ENCODE assay signal across 21 mouse cellular contexts in the genomic region with DNA sequence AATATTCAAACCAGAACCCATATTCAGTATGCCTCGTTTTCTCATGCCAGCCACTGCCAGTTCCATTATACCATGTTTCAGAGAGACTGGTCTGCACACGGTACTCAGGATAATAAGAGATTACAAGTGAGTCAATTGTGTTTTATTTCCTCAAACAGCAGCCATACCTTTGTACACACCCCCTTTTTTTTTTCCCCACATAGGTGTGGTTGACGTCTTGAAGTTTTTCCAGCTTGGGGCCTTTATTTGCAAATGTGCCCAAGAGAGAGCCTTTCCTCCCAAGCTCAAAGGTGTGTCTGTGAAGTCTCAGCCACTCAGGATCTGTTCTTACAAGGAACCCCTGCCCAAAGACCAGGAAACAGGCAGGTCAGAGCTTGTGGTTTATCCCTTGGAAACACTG. TPM values are rescaled to one million over a fixed set of nuclear protein-coding genes. Genes with fewer than 3 reads are reported as not detected.
DNase-seq lines count a peak whose midpoint lies in the region; ATAC-seq and TF ChIP-seq lines count a peak whose summit lies in the region.
"Had no signal": no experiment of that assay in that cellular context is flagged by ENCODE, and none has a peak within 500 bp of the region (broad histone marks: within the 10 kb centered on the region; RNA-seq: fewer than 3 reads in every experiment).

No protein-coding gene starts in this region.

- H3K4me3 ChIP-seq in lung, embryonic 16.5 days (ENCODE audit: low read length) = no peak overlapping the region
- no peak overlapping the region for H3K4me3 ChIP-seq in intestine, postnatal 0 days (ENCODE audit: low read depth, low read length)
- no peak overlapping the region for H3K4me3 ChIP-seq in stomach, postnatal 0 days (ENCODE audit: low read depth, low read length)
- no peak overlapping the region for H3K4me3 ChIP-seq in forebrain, embryonic 10.5 days
- H3K4me3 ChIP-seq: embryonic facial prominence, embryonic 13.5 days; gastrocnemius, adult 2 months; heart, embryonic 15.5 days had no signal

- H3K4me1 ChIP-seq in lung, embryonic 16.5 days (replicated peaks; ENCODE audit: control insufficient read depth, insufficient read depth, low read length) = 0 out of 2 replicates have a peak, but pooled peaks cover 2% of the 10 kb centered on the region
- H3K4me1 ChIP-seq in intestine, postnatal 0 days (replicated peaks; ENCODE audit: control insufficient read depth, insufficient read depth, low read length) = no peaks in the 10 kb centered on the region; the same call in 1 of the 2 replicates
- H3K4me1 ChIP-seq in stomach, postnatal 0 days (replicated peaks; ENCODE audit: control insufficient read depth, insufficient read depth) = no peaks in the 10 kb centered on the region
- H3K4me1 ChIP-seq in forebrain, embryonic 10.5 days = 0 out of 2 replicates have a peak, but pooled peaks cover 2% of the 10 kb centered on the region
- H3K4me1 ChIP-seq: heart, embryonic 15.5 days had no signal

- H3K27ac ChIP-seq in lung, embryonic 16.5 days (ENCODE audit: low read length) = peak overlapping the region; percentile 68
- H3K27ac ChIP-seq in intestine, postnatal 0 days (ENCODE audit: low read depth, low read length) = peak overlapping the region; percentile 31
- H3K27ac ChIP-seq in stomach, postnatal 0 days (replicated peaks) = peak overlapping the region; percentile 82
- H3K27ac ChIP-seq in forebrain, embryonic 10.5 days = no peak overlapping the region
- H3K27ac ChIP-seq: embryonic facial prominence, embryonic 13.5 days; gastrocnemius, adult 2 months; heart, embryonic 15.5 days; hindbrain, embryonic 14.5 days had no signal

- no peaks in the 10 kb centered on the region for H3K27me3 ChIP-seq in lung, embryonic 16.5 days (ENCODE audit: control insufficient read depth, insufficient read depth, low read depth, low read length)
- no peaks in the 10 kb centered on the region for H3K27me3 ChIP-seq in intestine, postnatal 0 days (replicated peaks; ENCODE audit: control insufficient read depth, insufficient read depth, low read length)
- no peaks in the 10 kb centered on the region for H3K27me3 ChIP-seq in stomach, postnatal 0 days (ENCODE audit: control insufficient read depth, insufficient read depth, low read length)
- H3K27me3 ChIP-seq in forebrain, embryonic 10.5 days (ENCODE audit: poor library complexity, severe bottlenecking) = no peaks in the 10 kb centered on the region
- H3K27me3 ChIP-seq: embryonic facial prominence, embryonic 13.5 days; heart, embryonic 15.5 days had no signal

- H3K9me3 ChIP-seq in lung, embryonic 16.5 days (ENCODE audit: control insufficient read depth, low read length) = no peaks in the 10 kb centered on the region
- H3K9me3 ChIP-seq in intestine, postnatal 0 days (ENCODE audit: control insufficient read depth) = no peaks in the 10 kb centered on the region
- H3K9me3 ChIP-seq in stomach, postnatal 0 days (ENCODE audit: control insufficient read depth, low read length) = no peaks in the 10 kb centered on the region
- H3K9me3 ChIP-seq in forebrain, embryonic 10.5 days = no peaks in the 10 kb centered on the region
- H3K9me3 ChIP-seq: embryonic facial prominence, embryonic 13.5 days; G1E; heart, embryonic 15.5 days had no signal

- TF ChIP-seq EP300 in stomach, postnatal 0 days (optimal IDR thresholded peaks at IDR 0.05) = peak; percentile 51

- peak; percentile 62; the same call in 1 of the 2 replicates for ATAC-seq in lung, embryonic 16.5 days (ENCODE audit: low read depth)
- ATAC-seq in intestine, postnatal 0 days = peak; percentile 85
- peak; percentile 90 for ATAC-seq in stomach, postnatal 0 days (ENCODE audit: low FRiP score, low TSS enrichment)
- ATAC-seq: forebrain, embryonic 14.5 days had no signal

- no peak for TF ChIP-seq CTCF in intestine, postnatal 0 days (IDR thresholded peaks at IDR 0.05; ENCODE audit: low read depth)
- TF ChIP-seq CTCF in stomach, postnatal 0 days (IDR thresholded peaks at IDR 0.05; ENCODE audit: low read depth) = no peak

- H3K4me2 ChIP-seq in lung, embryonic 16.5 days (ENCODE audit: low read depth, low read length) = no peak overlapping the region
- no peak overlapping the region for H3K4me2 ChIP-seq in intestine, postnatal 0 days (replicated peaks; ENCODE audit: low read depth)
- no peak overlapping the region for H3K4me2 ChIP-seq in stomach, postnatal 0 days (replicated peaks; ENCODE audit: low read depth)
- H3K4me2 ChIP-seq: embryonic facial prominence, embryonic 13.5 days; heart, embryonic 11.5 days; heart, embryonic 15.5 days; hindbrain, embryonic 14.5 days had no signal

- DNase-seq in lung, postnatal 25 days (ENCODE audit: low spot score) = no peak
- peak; percentile 47 for DNase-seq in 3T3-L1 (ENCODE audit: low read depth, low spot score)
- DNase-seq in stomach, postnatal 0 days (ENCODE audit: low spot score) = peak; percentile 61
- DNase-seq in cerebellum, postnatal 4 days (ENCODE audit: low spot score in 2 of 2) = no peak
- no peak for DNase-seq in forebrain, embryonic 10.5 days (ENCODE audit: extremely low spot score, low spot score)
- DNase-seq: adrenal gland, adult 8-10 months; adrenal gland, postnatal 36 days; cerebellum, adult 8-10 months; cerebellum, postnatal 14 days; gastrocnemius, adult 2 months; gastrocnemius, postnatal 25 days; heart, adult 11 months; heart, postnatal 14 days had no signal

- H3K9ac ChIP-seq in lung, embryonic 16.5 days (ENCODE audit: low read length) = no peak overlapping the region
- no peak overlapping the region for H3K9ac ChIP-seq in intestine, postnatal 0 days (ENCODE audit: low read depth, low read length)
- H3K9ac ChIP-seq in stomach, postnatal 0 days (ENCODE audit: low read length) = no peak overlapping the region
- H3K9ac ChIP-seq: embryonic facial prominence, embryonic 13.5 days; heart, embryonic 15.5 days; hindbrain, embryonic 14.5 days had no signal

- 40% methylated on average over 3 of the region's 3 CpGs for WGBS in lung, embryonic 16.5 days
- WGBS in intestine, postnatal 0 days = 39% methylated on average over 3 of the region's 3 CpGs
- 46% methylated on average over 3 of the region's 3 CpGs for whole genome bisulfite sequencing in stomach, postnatal 0 days
- WGBS in forebrain, embryonic 10.5 days = 72% methylated on average over 3 of the region's 3 CpGs

- H3K36me3 ChIP-seq in lung, embryonic 16.5 days (ENCODE audit: control insufficient read depth, insufficient read depth, low read length) = no peaks in the 10 kb centered on the region
- H3K36me3 ChIP-seq in intestine, postnatal 0 days (ENCODE audit: control insufficient read depth, insufficient read depth) = no peaks in the 10 kb centered on the region
- no peaks in the 10 kb centered on the region for H3K36me3 ChIP-seq in stomach, postnatal 0 days (ENCODE audit: control insufficient read depth, insufficient read depth, low read length)
- H3K36me3 ChIP-seq in forebrain, embryonic 10.5 days (replicated peaks) = no peaks in the 10 kb centered on the region
- H3K36me3 ChIP-seq: embryonic facial prominence, embryonic 13.5 days; G1E; heart, embryonic 15.5 days had no signal

RNA-seq across cellular contexts. Expression of a gene that starts 11.2 kb away (rescaled TPM):
- 74.8 and 79.2 TPM in 2 replicates for polyA plus RNA-seq in lung, embryonic 16.5 days (2015; fragmentation: Nextera tagmentation; extraction: Ambion mirVana)
- 15.4 and 17.1 TPM in 2 replicates for polyA plus RNA-seq in intestine, postnatal 0 days (2015; fragmentation: Nextera tagmentation; extraction: Ambion mirVana)
- 76.8 and 77.9 TPM in 2 replicates for polyA plus RNA-seq in stomach, postnatal 0 days (2015; fragmentation: Nextera tagmentation; extraction: Ambion mirVana)
- 77.7 and 82.3 TPM in 2 replicates for polyA plus RNA-seq in forebrain, embryonic 10.5 days (2016; fragmentation: Nextera tagmentation; extraction: Ambion mirVana)

Comparison
In these comparisons a context has a peak if more than half of its experiments do, and no peak if none do; other contexts are left out.
1. DNase-seq: peak in 3T3-L1 (single experiment) and stomach, postnatal 0 days (single experiment); none in lung, postnatal 25 days (single experiment), cerebellum, postnatal 4 days (0 of 2) and forebrain, embryonic 10.5 days (single experiment).
2. Peak in every context shown above with its lines, with median percentiles within 50 percentile points of each other: ATAC-seq.